Mouse (Mus musculus) lung, postnatal 0 days (tissue): Measurements from ENCODE around the gene Gng4.

Experiments used
- CTCF ChIP-seq: IDR thresholded peaks from 2 replicates; pipeline ENCODE4 v1.5.1; 2016; ENCODE audit warnings: antibody characterized with exemption, mild to moderate bottlenecking
- EP300 ChIP-seq: IDR thresholded peaks from 2 replicates; pipeline ENCODE4 v1.6.1; 2016; ENCODE audit warnings: antibody characterized with exemption, mild to moderate bottlenecking, control low read depth

DNA sequence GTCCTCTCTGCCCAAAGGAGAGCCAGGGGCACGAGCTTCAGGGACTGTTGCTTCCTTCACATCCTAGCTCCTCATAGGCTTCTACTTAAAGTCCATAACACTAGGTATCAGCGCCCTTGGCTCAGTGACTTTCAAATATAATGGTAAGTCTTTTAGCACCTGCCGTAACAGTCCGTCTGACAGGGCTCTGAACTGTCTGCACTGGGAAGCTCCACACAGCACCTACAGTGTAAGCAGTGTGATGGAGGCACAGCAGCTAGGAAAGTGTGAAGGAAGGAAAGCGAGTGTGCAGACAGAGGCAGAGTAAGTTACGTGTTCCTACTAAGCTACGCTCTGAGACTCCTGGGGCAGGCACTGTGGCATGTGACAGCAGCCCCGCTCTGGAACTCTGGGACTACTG, 6.2 kb upstream of the Gng4 start:
- TF ChIP-seq CTCF: no peak
- TF ChIP-seq EP300: no peak
